Mouse (Mus musculus) kidney, postnatal 25 days (tissue): ENCODE measurements around the gene Pla2g15.

Experiments
- DNase-seq, 2 experiments: peaks; one replicate each; pipeline ENCODE4 v3.0.0; 2021; ENCODE audit warnings: mixed read lengths in 2 of 2

Pla2g15 gene

DNA sequence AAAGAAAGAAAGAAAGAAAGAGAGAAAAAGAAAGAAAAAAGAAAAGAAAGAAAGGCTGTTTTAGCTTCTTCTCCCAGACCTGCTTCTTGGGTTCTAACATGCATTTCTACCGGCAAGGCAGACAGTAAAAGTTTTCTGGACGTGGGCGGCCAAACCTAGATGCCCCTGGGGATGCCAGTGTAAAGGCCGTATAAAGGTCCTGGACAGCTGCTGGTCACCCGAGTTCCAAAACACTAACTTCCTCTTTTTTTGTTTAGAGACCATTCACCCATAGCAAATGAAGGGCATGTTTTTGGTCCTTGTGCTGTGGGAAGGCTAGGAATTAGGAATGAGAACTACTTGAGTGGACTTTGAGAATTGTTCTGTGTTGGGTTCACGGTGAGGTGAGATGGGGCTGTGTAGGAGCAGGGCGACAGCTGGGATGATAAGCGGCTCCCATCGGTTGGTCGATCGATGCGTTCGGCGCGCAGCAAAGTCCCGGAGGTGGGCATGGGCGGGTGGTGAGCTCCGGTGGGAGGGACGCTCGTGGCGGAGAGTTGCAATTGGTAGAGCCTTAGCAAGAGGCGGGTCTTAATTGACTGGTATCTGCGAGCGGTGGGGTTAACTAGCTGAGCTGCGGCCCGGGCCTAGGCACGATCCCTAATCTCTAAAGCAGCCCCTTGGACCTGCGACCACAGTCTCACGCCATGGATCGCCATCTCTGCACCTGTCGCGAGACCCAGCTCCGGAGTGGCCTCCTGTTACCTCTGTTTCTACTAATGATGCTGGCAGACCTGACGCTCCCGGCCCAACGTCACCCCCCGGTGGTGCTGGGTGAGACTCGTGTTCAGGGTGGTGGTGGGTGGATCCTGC, at the start of gene Pla2g15:
Gene Pla2g15 (plus strand): TSS at position 599 of the 852 bp plus-strand sequence.
- DNase-seq, result peak; percentile 93 to 97

DNA sequence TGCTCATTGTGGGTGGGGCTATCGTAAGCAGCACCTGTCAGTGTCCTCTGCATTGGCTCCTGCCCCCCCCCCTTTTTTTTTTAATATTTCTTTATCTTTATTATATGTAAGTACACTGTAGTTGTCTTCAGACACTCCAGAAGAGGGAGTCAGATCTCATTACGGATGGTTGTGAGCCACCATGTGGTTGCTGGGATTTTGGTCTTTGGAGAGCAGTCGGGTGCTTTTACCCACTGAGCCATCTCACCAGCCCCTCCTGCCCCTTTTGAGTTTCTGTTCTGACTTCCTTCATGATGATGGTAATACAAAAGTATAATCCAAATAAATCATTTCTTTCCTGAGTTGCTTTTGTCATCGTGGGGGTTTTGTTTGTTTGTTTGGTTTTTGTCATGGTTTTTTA, 47.9 kb upstream of the Pla2g15 start:
- no peak for DNase-seq

DNA sequence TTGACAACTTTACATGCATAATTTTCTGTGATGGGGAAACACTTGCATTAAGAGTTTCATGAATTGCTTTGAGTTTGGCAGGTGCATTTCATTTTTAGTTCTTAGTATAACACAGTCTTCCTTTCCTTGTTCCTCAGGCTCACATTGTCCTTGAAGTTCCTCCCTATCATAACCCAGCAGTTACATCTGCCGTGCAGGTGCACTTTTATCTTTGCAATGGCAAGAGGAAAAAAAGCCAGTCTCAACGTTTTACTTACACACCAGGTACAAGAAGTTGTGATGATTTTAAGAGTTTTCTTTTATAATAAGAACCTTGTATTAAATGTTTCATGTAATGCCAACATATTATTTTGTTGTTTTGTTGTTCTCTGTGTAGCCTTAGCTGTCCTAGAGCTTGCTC, 46.3 kb upstream of the Pla2g15 start:
- no peak for DNase-seq

DNA sequence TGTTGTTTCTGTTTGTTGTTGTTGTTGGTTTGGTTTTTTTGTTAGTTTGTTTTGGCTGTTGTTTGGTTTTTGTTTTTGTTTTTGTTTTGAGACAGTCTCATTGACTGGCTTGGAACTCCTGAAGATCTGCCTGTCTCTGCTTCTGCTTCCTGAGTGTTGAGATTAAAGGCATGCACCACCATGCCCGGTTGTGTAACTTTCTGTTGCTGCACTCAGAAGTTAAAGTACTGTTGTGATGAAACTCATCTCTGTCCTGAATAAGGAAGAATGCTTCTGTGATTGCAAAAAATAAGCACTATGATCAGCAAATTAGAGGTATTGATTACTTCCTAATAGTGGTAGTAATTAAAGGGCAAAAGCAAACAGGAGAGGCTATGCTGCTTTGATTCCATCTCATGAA, 44.0 kb upstream of the Pla2g15 start:
- no peak for DNase-seq

DNA sequence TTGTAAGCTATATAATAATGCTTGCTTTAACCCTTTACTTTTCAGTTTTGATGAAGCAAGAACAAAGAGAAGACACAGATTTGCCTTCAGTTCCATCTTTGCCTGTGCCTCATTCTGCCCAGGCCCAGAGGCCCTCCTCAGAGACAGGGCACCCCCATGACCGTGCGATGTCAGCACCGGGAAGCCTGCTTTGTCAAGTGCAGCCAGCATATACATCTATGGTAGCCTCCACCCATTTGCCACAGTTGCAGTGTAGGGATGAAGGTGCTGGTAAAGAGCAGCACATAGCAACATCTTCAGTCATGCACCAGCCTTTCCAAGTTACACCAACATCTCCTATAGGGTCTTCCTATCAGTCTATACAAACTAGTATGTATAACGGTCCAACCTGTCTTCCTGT, 42.1 kb upstream of the Pla2g15 start:
- DNase-seq, result peak in 1 of 2 experiments; percentile 58

DNA sequence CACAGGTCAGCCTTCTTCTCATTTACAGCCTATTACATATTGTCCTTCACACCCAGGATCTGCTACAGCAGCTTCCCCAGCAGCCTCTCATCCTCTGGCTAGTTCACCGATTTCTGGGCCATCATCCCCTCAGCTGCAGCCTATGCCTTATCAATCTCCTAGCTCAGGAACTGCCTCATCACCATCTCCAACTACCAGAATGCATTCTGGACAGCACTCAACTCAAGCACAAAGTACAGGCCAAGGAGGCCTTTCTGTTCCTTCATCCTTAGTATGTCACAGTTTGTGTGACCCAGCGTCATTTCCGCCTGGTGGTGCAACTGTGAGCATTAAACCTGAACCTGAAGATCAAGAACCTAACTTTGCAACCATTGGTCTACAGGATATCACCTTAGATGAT, 41.5 kb upstream of the Pla2g15 start:
- peak in 1 of 2 experiments; percentile 58 for DNase-seq

DNA sequence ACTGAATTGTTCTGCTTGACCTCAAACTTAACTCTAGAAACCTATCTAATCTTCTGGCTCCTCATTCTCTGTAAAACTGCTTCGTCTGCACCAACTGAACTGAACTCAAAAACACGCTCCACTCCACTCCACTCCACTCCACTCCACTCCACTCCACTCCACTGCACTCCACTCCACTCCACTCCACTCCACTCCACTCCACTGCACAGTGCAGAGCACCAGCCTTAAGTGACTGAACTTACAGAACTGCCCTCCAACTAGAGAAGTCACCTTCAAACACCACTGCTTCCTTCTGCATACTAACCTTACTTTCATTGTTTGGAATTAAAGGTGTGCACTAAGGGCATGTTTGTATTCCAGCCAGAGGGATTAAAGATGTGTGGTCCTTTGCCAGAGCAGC, 38.2 kb upstream of the Pla2g15 start:
- no peak for DNase-seq

DNA sequence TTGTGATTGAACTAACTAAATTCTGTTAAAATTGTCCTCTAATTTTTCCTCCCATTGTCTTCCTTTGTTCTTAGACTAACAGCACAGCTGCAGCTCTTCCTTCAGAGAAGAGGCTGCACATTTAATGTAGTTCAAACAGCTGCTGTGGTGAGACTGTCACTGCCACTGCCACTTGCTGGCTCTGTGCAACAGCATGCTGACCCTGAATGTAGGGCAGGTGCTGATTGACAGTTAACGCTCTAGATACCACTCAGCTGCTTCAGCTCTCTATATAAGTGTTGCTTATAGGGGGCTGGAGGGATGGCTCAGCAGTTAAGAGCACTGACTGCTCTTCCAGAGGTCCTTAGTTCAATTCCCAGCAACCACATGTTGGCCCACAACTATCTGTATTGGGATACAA, 37.7 kb upstream of the Pla2g15 start:
- no peak for DNase-seq

DNA sequence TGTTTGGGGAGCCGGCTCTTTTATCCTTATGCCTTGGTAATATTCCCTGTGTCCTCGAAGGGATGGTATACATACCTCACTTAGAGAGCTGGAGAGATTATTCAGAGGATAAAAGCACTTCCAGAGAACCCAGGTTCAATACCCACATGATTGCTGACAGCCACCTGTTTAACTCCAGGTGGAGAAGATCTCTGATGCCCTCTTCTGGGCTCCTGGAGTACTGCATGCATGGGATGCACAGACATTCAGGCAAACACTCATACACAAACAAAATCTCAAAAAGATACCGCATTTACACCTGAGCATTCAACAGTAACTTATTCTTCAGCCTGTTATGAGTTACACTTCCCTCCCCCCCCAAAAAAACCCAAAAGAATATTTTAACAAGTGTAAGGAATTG, 34.3 kb upstream of the Pla2g15 start:
- DNase-seq, result peak; percentile 46 to 71

DNA sequence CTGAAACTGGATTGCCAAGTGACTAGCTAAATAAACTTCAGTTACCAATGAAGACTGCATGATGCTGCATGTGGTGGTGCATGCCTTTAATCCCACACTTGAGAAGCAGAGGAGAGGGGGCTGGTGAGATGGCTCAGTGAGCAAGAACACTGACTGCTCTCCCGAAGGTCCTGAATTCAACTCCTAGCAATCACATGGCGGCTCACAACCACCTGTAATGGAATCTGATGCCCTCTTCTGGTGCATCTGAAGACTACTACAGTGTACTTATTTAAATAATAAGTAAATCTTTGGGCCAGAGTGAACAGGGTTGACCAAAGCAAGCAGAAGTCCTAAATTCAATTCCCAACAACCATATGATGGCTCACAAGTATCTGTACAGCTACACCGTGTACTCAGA, 26.8 kb upstream of the Pla2g15 start:
- DNase-seq, result no peak

DNA sequence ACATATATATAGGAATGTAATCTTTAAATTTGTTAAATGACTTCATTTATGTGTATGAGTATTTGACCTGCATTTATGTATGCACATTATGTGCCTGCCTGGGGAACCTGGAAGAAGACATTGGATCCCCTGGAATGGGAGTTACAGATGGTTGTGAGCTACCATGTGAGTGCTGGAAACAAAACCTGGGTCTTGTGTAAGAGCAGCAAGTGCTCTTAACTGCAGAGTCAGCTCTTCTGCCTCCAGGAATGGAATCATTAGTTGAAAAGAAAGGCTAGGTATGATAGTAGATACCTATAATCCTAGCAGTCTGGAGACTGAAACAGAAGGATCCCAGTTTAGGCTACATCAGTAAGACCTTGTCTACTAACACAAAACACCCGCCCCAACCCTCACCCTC, 24.1 kb upstream of the Pla2g15 start:
- no peak for DNase-seq

DNA sequence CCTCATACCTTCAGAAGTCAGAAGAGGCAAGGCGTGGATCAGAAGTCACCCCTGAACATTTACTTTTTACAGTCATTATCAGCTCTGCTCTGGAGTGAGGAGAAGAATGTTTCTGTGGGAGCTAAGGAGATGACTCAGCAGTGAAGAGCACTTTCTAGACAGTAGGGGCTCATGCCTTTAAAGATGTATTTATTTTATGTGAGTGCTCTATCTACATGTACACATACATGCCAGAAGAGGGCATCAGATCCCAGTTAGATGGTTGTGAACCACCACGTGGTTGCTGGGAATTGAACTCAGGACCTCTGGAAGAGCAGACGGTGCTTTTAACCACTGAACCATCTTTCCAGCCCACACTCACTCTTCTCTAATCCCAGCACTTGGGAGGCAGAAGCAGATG, 23.1 kb upstream of the Pla2g15 start:
- no peak for DNase-seq

DNA sequence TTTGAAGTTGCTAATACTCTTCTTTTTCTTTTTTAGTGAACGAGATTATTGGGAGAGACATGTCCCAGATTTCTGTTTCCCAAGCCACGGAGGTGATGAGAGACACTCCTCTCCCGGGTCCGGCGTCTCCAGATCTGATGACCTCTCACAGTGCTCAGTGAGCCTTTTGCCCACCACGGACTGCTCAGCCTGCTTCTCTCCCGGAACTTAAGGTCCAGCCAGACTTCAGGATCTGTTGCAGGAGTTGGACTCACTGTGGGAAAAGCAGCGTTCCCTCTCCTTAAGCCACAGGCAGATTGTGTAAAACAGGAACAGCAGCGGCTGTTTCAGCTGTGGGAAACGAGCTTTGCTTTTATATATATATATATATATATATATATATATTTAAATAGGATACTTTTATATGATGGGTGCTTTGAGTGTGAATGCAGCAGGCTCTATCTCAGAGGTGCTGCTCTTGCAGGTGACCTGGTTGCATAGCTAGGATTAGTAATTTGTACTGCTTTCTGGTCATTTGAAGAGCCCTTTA, 22.3 kb upstream of the Pla2g15 start:
- DNase-seq, result peak; percentile 31 to 64

DNA sequence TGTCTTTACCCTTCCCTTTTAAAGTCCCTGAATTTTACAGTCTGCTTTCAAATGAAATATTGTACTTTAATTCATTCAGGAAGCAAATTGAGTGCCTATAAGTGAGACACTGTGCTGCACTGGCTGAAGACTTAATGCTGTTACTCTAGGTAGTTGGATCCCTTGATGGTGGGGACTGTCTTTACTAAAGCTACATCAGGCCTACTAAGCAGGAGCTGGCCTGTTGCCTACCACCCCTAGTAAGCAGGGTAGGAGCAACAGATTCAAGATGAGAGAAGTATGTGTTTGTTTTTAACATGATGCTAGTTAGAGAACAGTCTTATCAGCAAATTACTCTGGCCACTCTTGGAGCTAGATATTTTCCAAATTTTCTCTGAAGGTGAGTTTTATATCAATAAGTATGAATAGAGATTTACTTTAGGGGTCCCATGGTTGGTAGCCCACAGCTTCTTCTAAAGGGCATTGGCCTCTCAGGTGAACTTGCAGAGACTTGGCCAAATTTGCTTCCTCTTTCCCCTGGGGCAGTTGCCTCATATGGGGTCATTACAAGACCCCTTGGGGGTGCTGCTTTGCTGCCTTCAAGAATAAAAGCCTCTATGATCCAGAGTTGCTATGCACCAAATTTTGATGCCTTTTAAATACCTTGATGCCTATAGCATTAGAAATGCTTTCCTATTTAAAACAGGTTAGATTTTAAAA, 20.8 kb upstream of the Pla2g15 start:
- peak in 1 of 2 experiments; percentile 54 for DNase-seq

DNA sequence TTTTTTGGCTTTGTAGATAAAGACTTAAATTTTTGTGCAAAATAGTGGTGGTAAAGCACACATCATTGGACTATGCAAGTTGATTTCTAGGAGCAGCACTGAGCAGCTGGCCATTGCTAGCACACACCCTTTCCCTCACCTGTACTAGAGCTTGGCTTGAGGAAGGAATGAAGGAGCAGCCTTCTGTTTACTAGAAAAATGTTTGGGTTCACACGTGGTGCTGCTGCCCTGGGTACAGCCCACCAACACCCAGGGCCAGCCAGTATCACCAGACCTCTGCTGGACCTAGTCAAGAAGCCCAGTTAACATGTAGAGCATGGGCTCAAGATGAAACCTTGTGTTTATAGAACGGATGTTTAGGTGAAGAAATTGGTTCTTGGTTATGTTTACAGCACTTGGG, 20.2 kb upstream of the Pla2g15 start:
- peak in 1 of 2 experiments; percentile 48 for DNase-seq

DNA sequence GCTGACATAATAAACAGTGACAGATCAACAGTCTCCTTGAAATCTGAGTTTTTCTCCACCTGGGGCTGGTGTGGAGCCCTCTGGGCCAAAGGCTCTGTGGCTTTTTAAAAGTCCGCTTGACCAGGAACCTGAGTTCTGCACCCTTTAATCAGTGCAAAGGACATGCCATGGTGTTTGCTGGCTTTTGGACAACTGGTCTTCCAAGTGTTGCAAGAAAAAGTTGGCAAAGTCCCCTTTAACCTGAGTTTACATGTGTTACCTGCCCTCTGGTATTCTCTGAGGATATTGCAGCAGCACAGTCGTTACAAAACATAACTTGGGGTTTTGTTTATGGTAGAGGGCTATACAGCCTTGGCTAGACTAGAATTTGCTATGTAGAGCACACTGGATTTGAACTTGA, 19.7 kb upstream of the Pla2g15 start:
- DNase-seq, result peak in 1 of 2 experiments; percentile 34

DNA sequence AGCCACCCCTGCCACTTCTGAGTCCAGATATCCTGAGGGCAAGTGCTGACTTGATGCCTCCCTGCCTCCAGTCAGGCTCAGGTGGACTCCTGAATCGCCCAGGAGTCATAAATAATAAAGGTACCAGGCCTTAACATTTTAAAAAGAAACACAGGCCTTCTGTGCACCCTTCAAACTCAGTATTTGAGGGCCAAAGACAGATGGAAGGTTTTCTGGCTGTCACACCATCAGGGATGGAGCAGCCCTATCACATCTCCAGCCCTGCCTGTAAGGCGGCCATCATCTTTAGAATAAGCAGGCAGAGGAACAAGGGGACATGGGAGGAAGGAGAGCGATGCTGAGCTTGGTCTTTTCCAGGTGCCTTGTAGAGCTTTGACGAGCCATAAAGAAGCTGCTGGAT, 19.2 kb upstream of the Pla2g15 start:
- no peak for DNase-seq

DNA sequence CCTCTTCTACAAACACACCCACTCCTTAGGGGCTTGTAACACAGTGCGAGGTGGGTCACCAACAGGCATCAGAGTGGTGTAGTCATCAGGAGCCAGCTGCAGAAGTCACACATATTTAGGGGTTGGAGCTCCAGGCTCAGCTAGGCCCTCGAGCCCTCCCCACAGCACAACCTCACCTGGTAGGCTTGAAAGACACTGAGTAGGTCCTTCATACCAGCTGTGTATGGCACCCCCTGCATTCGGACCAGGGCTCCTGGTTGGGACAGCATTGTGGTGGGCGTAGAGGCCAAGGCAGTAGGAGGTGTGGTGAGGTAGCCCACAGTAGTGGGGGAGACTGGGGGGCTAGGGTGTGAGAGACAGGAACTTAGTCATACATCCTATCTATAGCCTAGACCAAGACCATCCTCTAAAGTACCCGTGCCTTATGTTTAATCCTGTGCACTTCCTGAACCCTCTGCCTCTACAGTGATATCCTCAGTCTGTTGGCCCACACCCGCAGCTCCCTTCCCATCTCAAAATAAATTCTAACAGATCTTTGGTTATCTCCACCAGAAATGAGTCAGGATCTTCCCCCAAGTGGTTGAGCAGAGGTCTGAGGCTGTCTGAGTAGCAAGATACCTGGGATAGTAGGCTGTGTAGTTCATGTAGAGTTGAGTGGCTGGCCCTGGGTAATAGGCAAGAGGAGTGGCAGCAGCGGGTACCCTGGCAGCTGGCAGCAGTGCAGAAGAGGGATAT, 18.5 kb upstream of the Pla2g15 start:
- no peak for DNase-seq

DNA sequence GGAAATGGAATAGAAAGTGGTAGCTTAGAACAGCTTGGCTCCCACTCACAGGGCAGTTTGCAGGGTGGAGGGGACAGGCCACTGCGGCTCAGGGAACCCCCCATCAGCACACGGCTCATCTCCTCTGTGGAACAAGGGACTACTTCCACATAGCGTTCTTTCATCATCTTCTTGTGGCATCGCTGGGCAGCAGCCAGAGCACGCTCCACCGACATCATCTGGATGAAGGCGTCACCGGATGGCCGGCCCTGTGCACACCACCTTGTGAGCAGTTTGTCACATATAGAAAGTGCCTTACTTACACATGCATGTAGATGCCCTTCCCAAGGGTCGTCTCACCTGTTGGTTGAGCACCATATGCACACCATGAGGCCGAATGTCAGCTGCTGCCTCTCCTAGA, 17.8 kb upstream of the Pla2g15 start:
- no peak for DNase-seq

DNA sequence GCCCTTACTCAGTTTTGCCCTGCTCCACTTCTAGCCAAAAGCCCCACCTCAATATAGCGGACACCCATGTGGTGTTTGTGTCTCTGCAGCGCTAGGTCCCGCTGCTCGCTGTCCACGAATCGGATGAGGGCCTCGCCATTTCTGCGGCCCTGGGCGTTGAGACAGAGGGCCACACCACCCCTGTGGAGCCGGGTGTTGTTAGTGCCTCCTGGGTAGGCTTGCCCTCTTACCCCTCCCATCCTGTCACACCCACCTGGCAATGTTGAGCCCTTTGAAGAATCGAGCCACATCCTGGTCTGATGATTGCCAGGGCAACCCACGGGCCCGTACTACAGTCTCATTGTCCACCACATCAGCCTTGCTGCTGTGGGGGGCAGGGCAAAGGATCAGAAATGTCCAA, 16.7 kb upstream of the Pla2g15 start:
- peak in 1 of 2 experiments; percentile 48 for DNase-seq

DNA sequence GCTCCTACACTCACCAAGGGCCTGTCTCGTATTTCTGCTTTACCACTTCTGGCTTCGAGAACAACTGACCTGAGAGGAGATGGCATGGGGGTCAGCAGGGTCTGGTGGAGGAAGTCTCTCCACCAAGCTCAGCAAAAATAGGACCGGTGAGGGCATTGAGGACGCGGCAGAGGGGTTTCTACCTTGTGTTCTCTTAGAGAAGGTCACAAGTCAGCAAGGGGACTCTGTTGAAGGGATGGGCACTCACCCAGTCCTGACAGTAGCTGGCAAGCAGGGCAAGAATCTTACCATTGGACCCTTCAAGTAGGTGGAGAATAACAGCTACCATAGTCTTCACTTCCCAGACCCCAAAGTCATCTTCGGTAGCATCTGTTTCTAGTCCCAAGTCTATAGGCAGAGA, 16.3 kb upstream of the Pla2g15 start:
- peak in 1 of 2 experiments; percentile 45 for DNase-seq

DNA sequence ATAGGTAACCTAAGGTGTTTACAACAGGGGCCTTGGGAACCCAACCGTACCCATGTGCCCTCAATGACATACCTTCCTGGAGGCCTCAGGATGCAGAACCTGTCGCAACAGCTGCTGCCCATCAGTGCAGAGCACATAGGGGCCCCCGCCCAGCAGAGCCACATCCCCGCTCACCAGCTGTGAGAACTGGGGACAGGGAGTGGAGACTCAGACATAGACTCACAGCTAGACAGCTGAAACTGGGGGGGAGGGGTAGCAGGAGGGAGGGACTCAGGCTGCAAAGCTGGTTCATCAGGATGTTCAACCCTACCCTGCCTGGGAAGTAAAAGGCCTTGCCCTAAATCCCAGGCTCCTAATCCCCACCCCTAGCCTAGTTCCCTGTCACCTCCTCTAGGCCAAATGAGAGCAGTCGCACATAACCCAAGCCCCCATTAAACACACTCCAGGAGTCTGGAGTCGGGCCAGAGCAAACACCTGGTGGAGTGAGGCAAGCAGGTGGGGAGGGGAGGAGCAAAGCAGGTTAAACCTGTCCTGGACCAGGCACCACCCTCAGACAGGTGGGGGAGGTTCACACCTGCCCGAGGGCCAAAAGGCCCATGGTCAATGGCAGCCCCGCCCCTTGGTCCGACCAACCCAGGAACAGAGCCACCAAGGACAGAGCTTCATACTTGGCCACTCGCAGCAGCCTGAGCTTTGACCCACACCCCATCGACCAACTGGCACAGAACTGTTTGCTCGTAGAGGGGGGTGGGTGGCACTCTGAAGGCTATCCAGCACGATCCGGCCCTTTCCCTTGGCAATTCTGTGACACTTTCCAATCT, 15.2 kb upstream of the Pla2g15 start:
- DNase-seq, result peak; percentile 94 to 99
